ENCODE assay signal across 13 mouse cellular contexts in the genomic region with DNA sequence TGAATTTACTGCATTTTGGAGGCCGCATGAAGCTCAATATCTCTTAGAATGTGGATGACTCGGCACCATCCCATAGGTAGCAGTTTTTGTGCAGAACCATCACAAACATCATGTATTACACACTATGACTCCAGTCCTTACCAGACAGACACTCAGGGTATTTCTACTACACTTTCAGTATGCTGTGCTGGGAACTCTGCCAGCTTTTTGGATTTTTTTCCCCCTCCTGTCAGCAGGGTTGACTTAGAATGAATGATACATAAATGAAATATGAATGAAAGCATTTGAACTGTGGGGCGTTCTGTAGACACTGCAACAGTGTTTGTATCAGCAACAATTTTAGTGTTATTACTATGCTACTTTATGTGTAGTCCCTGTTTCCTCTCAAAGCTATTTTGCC. TPM values are rescaled to one million over a fixed set of nuclear protein-coding genes. Genes with fewer than 3 reads are reported as not detected.
A peak's percentile ranks its signal among the peaks of the same experiment; 100 is the strongest.
DNase-seq lines count a peak whose midpoint lies in the region; ATAC-seq and TF ChIP-seq lines count a peak whose summit lies in the region.
"Had no signal": no experiment of that assay in that cellular context is flagged by ENCODE, and none has a peak within 500 bp of the region (broad histone marks: within the 10 kb centered on the region; RNA-seq: fewer than 3 reads in every experiment).

No protein-coding gene starts in this region.

- WGBS in hindbrain, postnatal 0 days, result 64% methylated on average over 3 of the region's 3 CpGs
- 90% methylated on average over 3 of the region's 3 CpGs for WGBS in hindbrain, embryonic 10.5 days
- 82% methylated on average over 3 of the region's 3 CpGs for WGBS in midbrain, embryonic 16.5 days

- ATAC-seq in cerebellum, adult (ENCODE audit: insufficient number of reproducible peaks, low FRiP score, low TSS enrichment), result no peak
- no peak for ATAC-seq in hindbrain, postnatal 0 days
- no peak for ATAC-seq in midbrain, embryonic 16.5 days
- ATAC-seq: CD4-positive, CD25-positive, alpha-beta regulatory T cell, adult 4 months had no signal

- H3K27me3 ChIP-seq in hindbrain, postnatal 0 days (ENCODE audit: insufficient read depth, low read length), result no peaks in the 10 kb centered on the region
- no peaks in the 10 kb centered on the region for H3K27me3 ChIP-seq in hindbrain, embryonic 10.5 days (ENCODE audit: insufficient read depth, poor library complexity, severe bottlenecking)
- no peaks in the 10 kb centered on the region for H3K27me3 ChIP-seq in midbrain, embryonic 16.5 days (ENCODE audit: control insufficient read depth, insufficient read depth, low read depth, low read length)
- H3K27me3 ChIP-seq: kidney, embryonic 15.5 days had no signal

- no peak overlapping the region for H3K9ac ChIP-seq in hindbrain, postnatal 0 days (replicated peaks; ENCODE audit: low read length)
- no peak overlapping the region for H3K9ac ChIP-seq in midbrain, embryonic 16.5 days (ENCODE audit: low read depth, low read length)
- H3K9ac ChIP-seq: hindbrain, embryonic 14.5 days; kidney, embryonic 15.5 days had no signal

- no peak overlapping the region for H3K4me3 ChIP-seq in hindbrain, postnatal 0 days (ENCODE audit: low read length)
- H3K4me3 ChIP-seq in hindbrain, embryonic 10.5 days, result no peak overlapping the region
- H3K4me3 ChIP-seq in midbrain, embryonic 16.5 days (ENCODE audit: low read depth, low read length), result no peak overlapping the region
- H3K4me3 ChIP-seq: kidney, embryonic 15.5 days had no signal

- H3K36me3 ChIP-seq in hindbrain, postnatal 0 days (ENCODE audit: insufficient read depth, low read length), result no peaks in the 10 kb centered on the region
- H3K36me3 ChIP-seq in hindbrain, embryonic 10.5 days, result no peaks in the 10 kb centered on the region
- H3K36me3 ChIP-seq in midbrain, embryonic 16.5 days (ENCODE audit: control insufficient read depth, insufficient read depth, low read length), result no peaks in the 10 kb centered on the region
- H3K36me3 ChIP-seq: kidney, embryonic 15.5 days had no signal

- DNase-seq in cerebellum, postnatal 10 days, result peak; percentile 69 to 70
- DNase-seq in hindbrain, postnatal 0 days (ENCODE audit: low spot score), result peak; percentile 35
- DNase-seq in hindbrain, embryonic 10.5 days (ENCODE audit: low spot score), result no peak
- DNase-seq in 3134 (ENCODE audit: extremely low read depth, insufficient read length, low spot score), result peak; percentile 42
- DNase-seq in adrenal gland, postnatal 25 days, result peak; percentile 39
- no peak for DNase-seq in right cerebral cortex, adult 2 months (ENCODE audit: low spot score in 2 of 2)
- DNase-seq: gastrocnemius, postnatal 10 days; spleen, adult 18-20 months had no signal

- peaks cover 14% of the 10 kb centered on the region for H3K4me1 ChIP-seq in hindbrain, postnatal 0 days (ENCODE audit: insufficient read depth, low read length)
- H3K4me1 ChIP-seq in hindbrain, embryonic 10.5 days (replicated peaks), result peaks cover 29% of the 10 kb centered on the region
- peaks cover 5% of the 10 kb centered on the region; the same call in 1 of the 2 replicates for H3K4me1 ChIP-seq in midbrain, embryonic 16.5 days (ENCODE audit: control insufficient read depth, insufficient read depth, low read length)

- no peak overlapping the region for H3K27ac ChIP-seq in hindbrain, postnatal 0 days
- H3K27ac ChIP-seq in hindbrain, embryonic 10.5 days, result no peak overlapping the region
- no peak overlapping the region for H3K27ac ChIP-seq in midbrain, embryonic 16.5 days (ENCODE audit: low read length)
- H3K27ac ChIP-seq: hindbrain, embryonic 14.5 days; kidney, embryonic 15.5 days had no signal

- H3K9me3 ChIP-seq in hindbrain, postnatal 0 days (ENCODE audit: low read length), result no peaks in the 10 kb centered on the region
- H3K9me3 ChIP-seq in hindbrain, embryonic 10.5 days, result no peaks in the 10 kb centered on the region
- no peaks in the 10 kb centered on the region for H3K9me3 ChIP-seq in midbrain, embryonic 16.5 days (replicated peaks; ENCODE audit: control insufficient read depth, low read length, poor library complexity, severe bottlenecking)
- H3K9me3 ChIP-seq: kidney, embryonic 15.5 days had no signal

- no peak overlapping the region for H3K4me2 ChIP-seq in hindbrain, postnatal 0 days (ENCODE audit: low read depth, low read length)
- no peak overlapping the region for H3K4me2 ChIP-seq in midbrain, embryonic 16.5 days (ENCODE audit: low read length)
- H3K4me2 ChIP-seq: hindbrain, embryonic 14.5 days; kidney, embryonic 15.5 days had no signal

- TF ChIP-seq CTCF in hindbrain, postnatal 0 days (IDR thresholded peaks at IDR 0.05; ENCODE audit: low read depth), result no peak

RNA-seq across cellular contexts. Expression of a gene that starts 17.9 kb away (rescaled TPM):
- 155 and 157 TPM in 2 replicates for total RNA-seq in hindbrain, postnatal 0 days (2014; rRNA removed)
- polyA plus RNA-seq in hindbrain, postnatal 0 days (2015; fragmentation: Nextera tagmentation; extraction: Ambion mirVana), result 108 and 115 TPM in 2 replicates
- polyA plus RNA-seq in hindbrain, embryonic 10.5 days (2016; fragmentation: Nextera tagmentation; extraction: Ambion mirVana), result 60.8 and 71.8 TPM in 2 replicates
- total RNA-seq in adrenal gland, postnatal 25 days (2021), result 164 and 181 TPM in 2 replicates
- polyA plus RNA-seq in midbrain, embryonic 16.5 days (2015; fragmentation: Nextera tagmentation; extraction: Ambion mirVana), result 79.9 and 84.3 TPM in 2 replicates

Comparison
In these comparisons a context has a peak if more than half of its experiments do, and no peak if none do; other contexts are left out.
1. DNase-seq: peak in cerebellum, postnatal 10 days (2 of 2), hindbrain, postnatal 0 days (single experiment), 3134 (single experiment) and adrenal gland, postnatal 25 days (single experiment); none in hindbrain, embryonic 10.5 days (single experiment) and right cerebral cortex, adult 2 months (0 of 2).